Mouse (Mus musculus) heart, embryonic 12.5 days (tissue): ENCODE results near the gene Abca13. TPM values are rescaled to one million over a fixed set of nuclear protein-coding genes. Genes with fewer than 3 reads are reported as not detected.

Experiments
- ATAC-seq: fragments of 200-750 bp; cut with Nextera tagmentation; 2 replicates; pipeline ENCODE4 v1.8.0; 2017; ENCODE audit warnings: moderate TSS enrichment, moderate library complexity; ENCODE audit not compliant: insufficient number of reproducible peaks, low FRiP score
- H3K27ac ChIP-seq: fragments of 300-500 bp; sonication (generic); 2 replicates; pipeline ENCODE4 v1.5.1; 2016; ENCODE audit warnings: mild to moderate bottlenecking, moderate library complexity; ENCODE audit not compliant: poor library complexity, severe bottlenecking
- H3K27me3 ChIP-seq: fragments of 300-500 bp; sonication (generic); replicated peaks from 2 replicates; pipeline ENCODE4 v1.6.1; 2016; ENCODE audit warnings: mild to moderate bottlenecking, moderate library complexity
- H3K36me3 ChIP-seq: fragments of 300-500 bp; sonication (generic); 2 replicates; pipeline ENCODE4 v1.6.1; 2016; ENCODE audit warnings: mild to moderate bottlenecking, moderate library complexity
- H3K4me1 ChIP-seq: fragments of 300-500 bp; sonication (generic); replicated peaks from 2 replicates; pipeline ENCODE4 v1.6.1; 2016; ENCODE audit warnings: mild to moderate bottlenecking
- H3K4me2 ChIP-seq: fragments of 300-500 bp; sonication (generic); 2 replicates; pipeline ENCODE4 v1.6.1; 2016; ENCODE audit warnings: mild to moderate bottlenecking, moderate library complexity
- H3K4me3 ChIP-seq: fragments of 300-500 bp; sonication (generic); 2 replicates; pipeline ENCODE4 v1.5.1; 2016; ENCODE audit warnings: mild to moderate bottlenecking
- H3K9ac ChIP-seq: fragments of 300-500 bp; sonication (generic); 2 replicates; pipeline ENCODE4 v1.6.1; 2016; ENCODE audit warnings: mild to moderate bottlenecking, moderate library complexity
- H3K9me3 ChIP-seq: fragments of 300-500 bp; sonication (generic); replicated peaks from 2 replicates; pipeline ENCODE4 v1.6.1; 2016; ENCODE audit warnings: mild to moderate bottlenecking, moderate library complexity
- WGBS: fragments of 180-500 bp; shearing (Covaris S2); methylation state at CpG from one replicate; pipeline ENCODE4 v1.1.7; 2016; 5-methylcytosine and 5-hydroxymethylcytosine counted together
- polyA plus RNA-seq: library from polyadenylated mRNA; unstranded; fragments of >200 nt; fragmentation: Nextera tagmentation; extraction: Ambion mirVana; gene quantifications from 2 replicates; pipeline ENCODE4 v1.2.1, GENCODE M21; 2016

The Abca13 gene
- polyA plus RNA-seq, 1 experiment from 2014 or later, result 0.01 TPM

- WGBS, result 64% methylated on average over 4 of the region's 4 CpGs
- Histone ChIP-seq H3K27me3 (no peaks in the 10 kb centered on the region), H3K9me3 (no peaks in the 10 kb centered on the region), H3K9ac (no peak overlapping the region), H3K36me3 (no peaks in the 10 kb centered on the region), H3K4me1 (no peaks in the 10 kb centered on the region), H3K4me2 (no peak overlapping the region), H3K27ac (no peak overlapping the region), H3K4me3 (no peak overlapping the region)
- no peak for ATAC-seq
Observed at GRCm38 (mm10) chr11:9602137-9602536, 410.4 kb downstream of the Abca13 start.

GRCm38 (mm10) chr11:9608249-9608648 lies 416.5 kb downstream of the Abca13 start:
- Histone ChIP-seq H3K4me1 (no peaks in the 10 kb centered on the region), H3K36me3 (no peaks in the 10 kb centered on the region), H3K27ac (no peak overlapping the region), H3K9me3 (no peaks in the 10 kb centered on the region), H3K4me2 (no peak overlapping the region), H3K9ac (no peak overlapping the region), H3K27me3 (no peaks in the 10 kb centered on the region), H3K4me3 (no peak overlapping the region)
- no peak for ATAC-seq

- WGBS, result 40% methylated on average over 3 of the region's 3 CpGs
- no peak overlapping the region for H3K27ac ChIP-seq
- H3K4me1 ChIP-seq, result no peaks in the 10 kb centered on the region
- H3K9me3 ChIP-seq, result no peaks in the 10 kb centered on the region
- no peaks in the 10 kb centered on the region for H3K27me3 ChIP-seq
- H3K36me3 ChIP-seq, result no peaks in the 10 kb centered on the region
- H3K4me3 ChIP-seq, result no peak overlapping the region
- H3K9ac ChIP-seq, result no peak overlapping the region
- no peak overlapping the region for H3K4me2 ChIP-seq
- no peak for ATAC-seq
Observed at GRCm38 (mm10) chr11:9609075-9609474, 417.3 kb downstream of the Abca13 start.

GRCm38 (mm10) chr11:9616133-9616532 lies 424.4 kb downstream of the Abca13 start:
- no peak overlapping the region for H3K9ac ChIP-seq
- H3K27me3 ChIP-seq, result no peaks in the 10 kb centered on the region
- no peaks in the 10 kb centered on the region for H3K9me3 ChIP-seq
- no peak overlapping the region for H3K4me3 ChIP-seq
- 70% methylated on average over 2 of the region's 2 CpGs for WGBS
- no peaks in the 10 kb centered on the region for H3K4me1 ChIP-seq
- no peak for ATAC-seq
- no peak overlapping the region for H3K4me2 ChIP-seq
- no peaks in the 10 kb centered on the region for H3K36me3 ChIP-seq
- no peak overlapping the region for H3K27ac ChIP-seq

- ATAC-seq, result no peak
Observed at GRCm38 (mm10) chr11:9616665-9617064, 424.9 kb downstream of the Abca13 start.

GRCm38 (mm10) chr11:9619986-9620385 lies 428.2 kb downstream of the Abca13 start:
- ATAC-seq, result no peak
- H3K27ac ChIP-seq, result no peak overlapping the region
- H3K36me3 ChIP-seq, result no peaks in the 10 kb centered on the region
- H3K9me3 ChIP-seq, result no peaks in the 10 kb centered on the region
- no peak overlapping the region for H3K9ac ChIP-seq
- H3K4me3 ChIP-seq, result no peak overlapping the region
- H3K4me2 ChIP-seq, result no peak overlapping the region
- H3K27me3 ChIP-seq, result no peaks in the 10 kb centered on the region
- 76% methylated on average over 1 of the region's 1 CpGs for WGBS
- no peaks in the 10 kb centered on the region for H3K4me1 ChIP-seq

More at GRCm38 (mm10) chr11:9616665-9617064, 424.9 kb downstream of the Abca13 start:
- Histone ChIP-seq H3K9ac (no peak overlapping the region), H3K27ac (no peak overlapping the region), H3K36me3 (no peaks in the 10 kb centered on the region), H3K4me3 (no peak overlapping the region), H3K4me2 (no peak overlapping the region), H3K4me1 (no peaks in the 10 kb centered on the region), H3K9me3 (no peaks in the 10 kb centered on the region), H3K27me3 (no peaks in the 10 kb centered on the region)
- WGBS, result 67% methylated on average over 1 of the region's 1 CpGs

- no peaks in the 10 kb centered on the region for H3K4me1 ChIP-seq
- H3K9me3 ChIP-seq, result no peaks in the 10 kb centered on the region
- no peaks in the 10 kb centered on the region for H3K27me3 ChIP-seq
- ATAC-seq, result no peak
- H3K4me2 ChIP-seq, result no peak overlapping the region
- H3K36me3 ChIP-seq, result no peaks in the 10 kb centered on the region
- H3K4me3 ChIP-seq, result no peak overlapping the region
- no peak overlapping the region for H3K9ac ChIP-seq
- no peak overlapping the region for H3K27ac ChIP-seq
- WGBS, result 76% methylated on average over 2 of the region's 2 CpGs
Observed at GRCm38 (mm10) chr11:9622888-9623287, 431.1 kb downstream of the Abca13 start.

- Histone ChIP-seq H3K4me3 (no peak overlapping the region), H3K27me3 (no peaks in the 10 kb centered on the region), H3K27ac (no peak overlapping the region), H3K4me1 (no peaks in the 10 kb centered on the region), H3K36me3 (no peaks in the 10 kb centered on the region), H3K4me2 (no peak overlapping the region), H3K9me3 (no peaks in the 10 kb centered on the region), H3K9ac (no peak overlapping the region)
- WGBS, result 76% methylated on average over 1 of the region's 1 CpGs
- no peak for ATAC-seq
Observed at GRCm38 (mm10) chr11:9624753-9625152, 433.0 kb downstream of the Abca13 start.

- H3K36me3 ChIP-seq, result no peaks in the 10 kb centered on the region
- no peaks in the 10 kb centered on the region for H3K9me3 ChIP-seq
- H3K27me3 ChIP-seq, result no peaks in the 10 kb centered on the region
- H3K27ac ChIP-seq, result no peak overlapping the region
- H3K9ac ChIP-seq, result no peak overlapping the region
- H3K4me2 ChIP-seq, result no peak overlapping the region
- no peak for ATAC-seq
- H3K4me3 ChIP-seq, result no peak overlapping the region
- no peaks in the 10 kb centered on the region for H3K4me1 ChIP-seq
- 66% methylated on average over 1 of the region's 1 CpGs for WGBS
Observed at GRCm38 (mm10) chr11:9625812-9626211, 434.1 kb downstream of the Abca13 start.

- no peak overlapping the region for H3K27ac ChIP-seq
- no peaks in the 10 kb centered on the region for H3K36me3 ChIP-seq
- no peak overlapping the region for H3K4me3 ChIP-seq
- ATAC-seq, result peak; percentile 83
- H3K9me3 ChIP-seq, result peaks cover 6% of the 10 kb centered on the region; the same call in 1 of the 2 replicates
- no peak overlapping the region for H3K4me2 ChIP-seq
- H3K4me1 ChIP-seq, result no peaks in the 10 kb centered on the region
- no peak overlapping the region for H3K9ac ChIP-seq
- H3K27me3 ChIP-seq, result no peaks in the 10 kb centered on the region
- 45% methylated on average over 3 of the region's 3 CpGs for WGBS
Observed at GRCm38 (mm10) chr11:9647272-9647671, 455.5 kb downstream of the Abca13 start.

- Histone ChIP-seq H3K9me3 (peaks cover 6% of the 10 kb centered on the region; the same call in 1 of the 2 replicates), H3K27ac (no peak overlapping the region), H3K4me2 (no peak overlapping the region), H3K9ac (no peak overlapping the region), H3K27me3 (no peaks in the 10 kb centered on the region), H3K4me3 (no peak overlapping the region), H3K36me3 (no peaks in the 10 kb centered on the region), H3K4me1 (no peaks in the 10 kb centered on the region)
- ATAC-seq, result no peak
- 60% methylated on average over 3 of the region's 3 CpGs for WGBS
Observed at GRCm38 (mm10) chr11:9647991-9648390, 456.2 kb downstream of the Abca13 start.

GRCm38 (mm10) chr11:9666648-9667255 lies 475.0 kb downstream of the Abca13 start:
- Histone ChIP-seq H3K4me2 (no peak overlapping the region), H3K9me3 (no peaks in the 10 kb centered on the region), H3K9ac (no peak overlapping the region), H3K4me3 (no peak overlapping the region), H3K4me1 (no peaks in the 10 kb centered on the region), H3K36me3 (no peaks in the 10 kb centered on the region), H3K27me3 (no peaks in the 10 kb centered on the region), H3K27ac (peak overlapping the region; percentile 67)
- peak; percentile 72; the same call in 1 of the 2 replicates for ATAC-seq
- 51% methylated on average over 3 of the region's 3 CpGs for WGBS
